Mouse (Mus musculus) CH12.LX (cell line): Measurements from ENCODE around the gene Cbfa2t3.

Source experiments
- CTCF ChIP-seq, 2 experiments: IDR thresholded peaks in 1 of 2; conservative IDR thresholded peaks in 1 of 2; 2 replicates each; pipeline ENCODE4 v1.5.1; 2011 to 2012; ENCODE audit warnings: low read depth in 2 of 2, low read length in 2 of 2, improper control_type of control experiment in 1 of 2, inconsistent platforms in 1 of 2, mild to moderate bottlenecking in 1 of 2, moderate library complexity in 1 of 2
- E2F4 ChIP-seq: IDR thresholded peaks from 2 replicates; pipeline ENCODE4 v1.6.1; 2011; ENCODE audit warnings: low read depth, low read length, improper control_type of control experiment; ENCODE audit not compliant: insufficient replicate concordance
- HCFC1 ChIP-seq: IDR thresholded peaks from 2 replicates; pipeline ENCODE4 v1.6.1; 2012; ENCODE audit warnings: low read depth, mild to moderate bottlenecking, inconsistent platforms, low read length, improper control_type of control experiment
- POLR2A ChIP-seq: IDR thresholded peaks from 2 replicates; pipeline ENCODE4 v1.6.1; 2011; ENCODE audit warnings: low read depth, mild to moderate bottlenecking, improper control_type of control experiment, low read length
- SMC3 ChIP-seq: IDR thresholded peaks from 2 replicates; pipeline ENCODE4 v1.6.1; 2011; ENCODE audit warnings: low read depth, low read length, improper control_type of control experiment
- UBTF ChIP-seq: IDR thresholded peaks from 2 replicates; pipeline ENCODE4 v1.6.1; 2012; ENCODE audit warnings: low read depth, mild to moderate bottlenecking, inconsistent platforms, low read length, improper control_type of control experiment, moderate library complexity
- USF2 ChIP-seq: conservative IDR thresholded peaks from 2 replicates; pipeline ENCODE4 v1.6.1; 2011; ENCODE audit warnings: low read depth, low read length, improper control_type of control experiment

DNA sequence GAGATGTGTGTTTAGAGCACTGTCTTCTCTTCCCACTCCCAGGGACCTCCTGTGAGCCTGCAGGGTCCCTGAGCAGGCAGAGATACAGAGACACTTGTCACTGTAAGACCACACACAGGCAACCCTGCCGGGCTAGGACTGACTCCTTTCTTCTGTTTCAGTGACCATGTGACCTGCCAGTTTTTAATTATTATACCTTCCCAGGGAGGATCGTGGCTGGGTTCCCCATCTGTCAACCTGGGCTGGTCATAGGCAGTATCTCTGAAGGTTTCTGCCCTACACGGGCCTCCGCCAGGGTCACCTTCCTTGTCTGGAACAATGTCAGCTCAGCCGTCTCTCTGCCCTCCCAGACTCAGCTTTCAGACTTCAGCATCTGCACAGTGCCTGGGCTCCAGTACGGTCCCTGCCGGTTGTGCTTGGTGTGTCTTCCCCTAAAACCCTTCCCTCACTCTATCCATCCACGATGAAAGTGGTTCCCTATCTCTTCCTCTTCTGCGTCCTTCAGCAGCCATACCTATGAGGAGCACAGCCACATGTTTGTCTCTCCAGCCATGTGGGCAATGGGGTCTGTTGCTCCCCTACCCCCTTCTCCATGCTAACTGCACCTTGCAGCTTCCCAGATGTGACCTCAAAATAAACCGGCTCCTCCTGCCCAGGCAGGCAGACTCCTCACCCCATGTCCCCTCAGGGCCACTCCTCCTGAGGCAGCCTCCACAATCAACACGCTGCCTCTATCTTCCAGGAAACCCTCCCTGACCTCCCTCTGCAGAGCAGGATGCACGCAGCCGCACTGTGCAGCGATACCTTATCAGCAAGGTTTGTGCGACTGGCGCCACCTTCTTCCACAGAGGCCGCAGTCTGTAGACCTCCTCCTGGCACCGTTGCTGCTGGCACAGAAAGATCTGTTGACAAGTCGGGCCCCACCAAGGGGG lies 36.9 kb upstream of the Cbfa2t3 start:
- no peak for TF ChIP-seq CTCF (conservative IDR thresholded peaks at IDR 0.05 in 1 of 2, IDR thresholded peaks at IDR 0.05 in 1 of 2; ENCODE audit: low read depth in 2 of 2, low read length in 2 of 2)
- TF ChIP-seq SMC3, result no peak
- no peak for TF ChIP-seq POLR2A
- TF ChIP-seq HCFC1, result no peak
- no peak for TF ChIP-seq E2F4
- no peak for TF ChIP-seq UBTF
- no peak for TF ChIP-seq USF2
